Mouse (Mus musculus): ENCODE measurements around the gene Hint3. TPM values are rescaled to one million over a fixed set of nuclear protein-coding genes. Genes with fewer than 3 reads are reported as not detected.

The Hint3 gene
- total and polyA plus RNA-seq, 3 experiments: 6.4 to 7.7 TPM; not detected in 1

GRCm38 (mm10) chr10:30622928-30623327 is 6.5 kb downstream of the Hint3 start:
- Histone ChIP-seq H3K27me3 (ENCODE audit: control insufficient read depth in 1 of 2, insufficient read depth in 2 of 2, low read length in 2 of 2) (no peaks in the 10 kb centered on the region), H3K4me3 (ENCODE audit: control insufficient read depth in 1 of 2, insufficient read depth in 1 of 2, low read depth in 2 of 2, low read length in 2 of 2) (no peak overlapping the region), H3K79me2 (ENCODE audit: control insufficient read depth, insufficient read depth, low read length, poor library complexity) (peaks cover 1% of the 10 kb centered on the region; the same call in 1 of the 2 replicates), H3K9me3 (replicated peaks; ENCODE audit: insufficient read depth, low read length) (no peaks in the 10 kb centered on the region), H3K9ac (ENCODE audit: control insufficient read depth, low read depth, low read length, poor library complexity, severe bottlenecking) (no peak overlapping the region), H3K36me3 (ENCODE audit: control insufficient read depth in 1 of 2, insufficient read depth in 2 of 2, low read length in 2 of 2) (peaks cover 0 to 8% of the 10 kb centered on the region in 2 experiments; a peak in 2 of 4 replicates), H3K27ac (ENCODE audit: control insufficient read depth, low read depth, low read length) (no peak overlapping the region), H3K4me1 (ENCODE audit: control insufficient read depth in 1 of 2, insufficient read depth in 2 of 2, low read length in 2 of 2) (peaks cover 4 to 6% of the 10 kb centered on the region in 2 experiments; a peak in 1 of 4 replicates)
- DNase-seq (ENCODE audit: low read depth, low spot score): peak; percentile 59
- TF ChIP-seq SMC3 (IDR thresholded peaks at IDR 0.05; ENCODE audit: low read depth, low read length): peak; percentile 87
- TF ChIP-seq RAD21 (IDR thresholded peaks at IDR 0.05; ENCODE audit: low read depth, low read length): peak; percentile 85
- peak; percentile 32 to 73 (median 46); a peak in 5 of 6 replicates for TF ChIP-seq CTCF (IDR thresholded peaks at IDR 0.05 in 2 of 3, conservative IDR thresholded peaks at IDR 0.05 in 1 of 3; ENCODE audit: control insufficient read depth in 1 of 3, insufficient read depth in 1 of 3, low read depth in 2 of 3, low read length in 3 of 3, poor library complexity in 1 of 3, severe bottlenecking in 1 of 3)
- TF ChIP-seq MAFK (IDR thresholded peaks at IDR 0.05; ENCODE audit: borderline replicate concordance, low read depth, low read length): no peak
- no peak for TF ChIP-seq MYB (IDR thresholded peaks at IDR 0.05; ENCODE audit: low read depth, low read length)
- TF ChIP-seq ZC3H11A (IDR thresholded peaks at IDR 0.05; ENCODE audit: low read depth, low read length): peak; percentile 92
- no peak for TF ChIP-seq BHLHE40 (IDR thresholded peaks at IDR 0.05; ENCODE audit: borderline replicate concordance, low read depth, low read length)
- TF ChIP-seq SIN3A (IDR thresholded peaks at IDR 0.05; ENCODE audit: low read length): peak; percentile 40; the same call in 1 of the 2 replicates
- TF ChIP-seq HCFC1 (IDR thresholded peaks at IDR 0.05; ENCODE audit: low read depth, low read length): 0 out of 2 replicates have a peak, but pooled peaks have one; percentile 12

- Histone ChIP-seq H3K4me1 (ENCODE audit: control insufficient read depth in 1 of 2, insufficient read depth in 2 of 2, low read length in 2 of 2) (peaks cover 0 to 6% of the 10 kb centered on the region in 2 experiments; a peak in 2 of 4 replicates), H3K79me2 (ENCODE audit: control insufficient read depth, insufficient read depth, low read length, poor library complexity) (peaks cover 1% of the 10 kb centered on the region; the same call in 1 of the 2 replicates), H3K36me3 (ENCODE audit: control insufficient read depth in 1 of 2, insufficient read depth in 2 of 2, low read length in 2 of 2) (peaks cover 0 to 12% of the 10 kb centered on the region in 2 experiments; a peak in 2 of 4 replicates), H3K27me3 (ENCODE audit: control insufficient read depth in 1 of 2, insufficient read depth in 2 of 2, low read length in 2 of 2) (no peaks in the 10 kb centered on the region), H3K27ac (ENCODE audit: control insufficient read depth, low read depth, low read length) (peak overlapping the region; percentile 56), H3K4me3 (ENCODE audit: control insufficient read depth in 1 of 2, insufficient read depth in 1 of 2, low read depth in 2 of 2, low read length in 2 of 2) (peak overlapping the region; percentile 95), H3K9me3 (replicated peaks; ENCODE audit: insufficient read depth, low read length) (no peaks in the 10 kb centered on the region), H3K9ac (ENCODE audit: control insufficient read depth, low read depth, low read length, poor library complexity, severe bottlenecking) (peak overlapping the region; percentile 82)
- no peak for DNase-seq (ENCODE audit: low read depth, low spot score)
- TF ChIP-seq MYC (IDR thresholded peaks at IDR 0.05; ENCODE audit: low read depth, low read length) (no peak), TAL1 (IDR thresholded peaks at IDR 0.05; ENCODE audit: low read length) (no peak), NRF1 (IDR thresholded peaks at IDR 0.05; ENCODE audit: insufficient read depth, low read depth, low read length, poor library complexity, severe bottlenecking) (no peak), USF1 (IDR thresholded peaks at IDR 0.05; ENCODE audit: low read depth, low read length) (peak; percentile 48; the same call in 1 of the 2 replicates), CHD1 (IDR thresholded peaks at IDR 0.05; ENCODE audit: low read depth, low read length) (peak; percentile 51; the same call in 1 of the 2 replicates), SIN3A (IDR thresholded peaks at IDR 0.05; ENCODE audit: low read length) (no peak)
Observed at GRCm38 (mm10) chr10:30618918-30619210, 10.6 kb downstream of the Hint3 start.
